Mouse (Mus musculus): ENCODE measurements at regions not wholly inside any gene's neighbourhood (a gene's known extent, or its start where the extent isn't known, plus 50 kb on each side); places are given as distances from the start of the nearest gene placed in this dataset.

GRCm38 (mm10) chr3:21982991-21983390 lies 93.5 kb upstream of the Tbl1xr1 start:
- TF ChIP-seq CTCF (IDR thresholded peaks at IDR 0.05) (no peak), EP300 (IDR thresholded peaks at IDR 0.05) (no peak)
